Mouse (Mus musculus) erythroblast, embryonic 14.5 days (primary cell): Measurements from ENCODE around the gene Xpc. TPM values are rescaled to one million over a fixed set of nuclear protein-coding genes. Genes with fewer than 3 reads are reported as not detected.
A peak's percentile ranks its signal among the peaks of the same experiment; 100 is the strongest.

Experiments
- H3K27me3 ChIP-seq: 2 replicates; pipeline ENCODE4 v1.6.1; 2012; ENCODE audit warnings: inconsistent platforms; ENCODE audit not compliant: control insufficient read depth
- H3K36me3 ChIP-seq: 2 replicates; pipeline ENCODE4 v1.6.1; 2012; ENCODE audit warnings: mild to moderate bottlenecking, inconsistent platforms; ENCODE audit not compliant: control insufficient read depth
- H3K4me1 ChIP-seq: 2 replicates; pipeline ENCODE4 v1.6.1; 2012; ENCODE audit warnings: inconsistent platforms; ENCODE audit not compliant: control insufficient read depth
- H3K4me3 ChIP-seq: replicated peaks from 2 replicates; pipeline ENCODE3; 2012; ENCODE audit warnings: moderate library complexity, mild to moderate bottlenecking, inconsistent platforms
- H3K9me3 ChIP-seq: 2 replicates; pipeline ENCODE4 v1.6.1; 2012; ENCODE audit warnings: low read length, inconsistent platforms, mixed read lengths; ENCODE audit not compliant: control insufficient read depth
- GATA1 ChIP-seq: IDR thresholded peaks from 2 replicates; pipeline ENCODE4 v1.6.1; 2012; ENCODE audit warnings: low read length, inconsistent platforms, mixed read lengths
- TAL1 ChIP-seq: IDR thresholded peaks from 3 replicates; pipeline ENCODE4 v1.6.1; 2012; ENCODE audit warnings: low read length, inconsistent platforms, mixed read lengths
- polyA plus RNA-seq: library from polyadenylated mRNA; stranded (reverse); fragments of >175 nt; gene quantifications from 2 replicates; pipeline ENCODE4 v1.2.3, GENCODE M21; 2012

Gene Xpc
- polyA plus RNA-seq, 1 experiment = 0.07 TPM

GRCm38 (mm10) chr6:91530673-91531072 lies 15.0 kb upstream of the Xpc start:
- H3K4me1 ChIP-seq = no peaks in the 10 kb centered on the region
- H3K9me3 ChIP-seq = no peaks in the 10 kb centered on the region
- no peaks in the 10 kb centered on the region for H3K27me3 ChIP-seq
- no peak overlapping the region for H3K4me3 ChIP-seq
- H3K36me3 ChIP-seq = peaks cover 21% of the 10 kb centered on the region
- TF ChIP-seq TAL1 = no peak
- TF ChIP-seq GATA1 = no peak

- no peaks in the 10 kb centered on the region for H3K27me3 ChIP-seq
- TF ChIP-seq GATA1 (no peak), TAL1 (no peak)
- no peaks in the 10 kb centered on the region for H3K4me1 ChIP-seq
- no peaks in the 10 kb centered on the region for H3K9me3 ChIP-seq
- peaks cover 45% of the 10 kb centered on the region for H3K36me3 ChIP-seq
- no peak overlapping the region for H3K4me3 ChIP-seq
Observed at GRCm38 (mm10) chr6:91528265-91528664, 12.6 kb upstream of the Xpc start.

- Histone ChIP-seq H3K36me3 (peaks cover 54% of the 10 kb centered on the region), H3K9me3 (no peaks in the 10 kb centered on the region), H3K4me1 (no peaks in the 10 kb centered on the region), H3K27me3 (no peaks in the 10 kb centered on the region), H3K4me3 (no peak overlapping the region)
- no peak for TF ChIP-seq GATA1
- TF ChIP-seq TAL1 = no peak
Observed at GRCm38 (mm10) chr6:91527227-91527860, 11.7 kb upstream of the Xpc start.

- no peaks in the 10 kb centered on the region for H3K9me3 ChIP-seq
- no peak overlapping the region for H3K4me3 ChIP-seq
- peaks cover 72% of the 10 kb centered on the region for H3K36me3 ChIP-seq
- no peak for TF ChIP-seq TAL1
- TF ChIP-seq GATA1 = no peak
- no peaks in the 10 kb centered on the region for H3K4me1 ChIP-seq
- no peaks in the 10 kb centered on the region for H3K27me3 ChIP-seq
Observed at GRCm38 (mm10) chr6:91525544-91525943, 9.9 kb upstream of the Xpc start.

GRCm38 (mm10) chr6:91522816-91523215 lies 7.1 kb upstream of the Xpc start:
- Histone ChIP-seq H3K4me1 (peaks cover 8% of the 10 kb centered on the region), H3K4me3 (no peak overlapping the region), H3K9me3 (no peaks in the 10 kb centered on the region), H3K27me3 (no peaks in the 10 kb centered on the region), H3K36me3 (peaks cover 91% of the 10 kb centered on the region)
- TF ChIP-seq GATA1 (no peak), TAL1 (no peak)

GRCm38 (mm10) chr6:91518454-91519020 lies 2.8 kb upstream of the Xpc start:
- Histone ChIP-seq H3K36me3 (peaks cover 68% of the 10 kb centered on the region), H3K27me3 (peaks cover 9% of the 10 kb centered on the region), H3K9me3 (no peaks in the 10 kb centered on the region), H3K4me3 (no peak overlapping the region), H3K4me1 (peaks cover 34% of the 10 kb centered on the region)
- no peak for TF ChIP-seq GATA1
- TF ChIP-seq TAL1 = no peak

- Histone ChIP-seq H3K4me1 (peaks cover 34% of the 10 kb centered on the region), H3K27me3 (peaks cover 9% of the 10 kb centered on the region), H3K9me3 (no peaks in the 10 kb centered on the region), H3K4me3 (peak overlapping the region; percentile 81), H3K36me3 (peaks cover 31% of the 10 kb centered on the region)
- no peak for TF ChIP-seq GATA1
- TF ChIP-seq TAL1 = no peak
Observed at GRCm38 (mm10) chr6:91514737-91515362, 838 bp downstream of the Xpc start.

- Histone ChIP-seq H3K36me3 (peaks cover 24% of the 10 kb centered on the region), H3K4me3 (no peak overlapping the region), H3K9me3 (no peaks in the 10 kb centered on the region), H3K4me1 (peaks cover 34% of the 10 kb centered on the region), H3K27me3 (peaks cover 9% of the 10 kb centered on the region)
- TF ChIP-seq TAL1 (no peak), GATA1 (no peak)
Observed at GRCm38 (mm10) chr6:91514135-91514534, 1.6 kb downstream of the Xpc start.

GRCm38 (mm10) chr6:91510211-91510610 lies 5.5 kb downstream of the Xpc start:
- Histone ChIP-seq H3K27me3 (peaks cover 6% of the 10 kb centered on the region), H3K4me3 (no peak overlapping the region), H3K36me3 (peaks cover 21% of the 10 kb centered on the region), H3K4me1 (peaks cover 8% of the 10 kb centered on the region), H3K9me3 (no peaks in the 10 kb centered on the region)
- no peak for TF ChIP-seq TAL1
- TF ChIP-seq GATA1 = no peak

GRCm38 (mm10) chr6:91509326-91509725 lies 6.4 kb downstream of the Xpc start:
- no peaks in the 10 kb centered on the region for H3K27me3 ChIP-seq
- H3K4me1 ChIP-seq = peaks cover under 1% of the 10 kb centered on the region
- H3K4me3 ChIP-seq = no peak overlapping the region
- TF ChIP-seq GATA1 (no peak), TAL1 (no peak)
- H3K36me3 ChIP-seq = peaks cover 30% of the 10 kb centered on the region
- H3K9me3 ChIP-seq = no peaks in the 10 kb centered on the region
